Mouse (Mus musculus) kidney, postnatal 25 days (tissue): ENCODE measurements at regions not wholly inside any gene's neighbourhood (a gene's known extent, or its start where the extent isn't known, plus 50 kb on each side); places are given as distances from the start of the nearest gene placed in this dataset.
A peak's percentile ranks its signal among the peaks of the same experiment; 100 is the strongest.

Source experiments
- DNase-seq, 2 experiments: peaks; one replicate each; pipeline ENCODE4 v3.0.0; 2021; ENCODE audit warnings: mixed read lengths in 2 of 2

- DNase-seq: no peak
Observed at GRCm38 (mm10) chr17:15311822-15312221, 64.8 kb downstream of the Dll1 start.

GRCm38 (mm10) chr17:15310465-15310864, 66.2 kb downstream of the Dll1 start:
- no peak for DNase-seq

GRCm38 (mm10) chr17:15302110-15302509, 74.6 kb downstream of the Dll1 start:
- DNase-seq: no peak

GRCm38 (mm10) chr17:15299743-15300371, 76.8 kb downstream of the Dll1 start:
- DNase-seq: no peak

- DNase-seq: no peak
Observed at GRCm38 (mm10) chr17:15294165-15294585, 82.5 kb downstream of the Dll1 start.

- DNase-seq: no peak
Observed at GRCm38 (mm10) chr17:15292490-15293070, 84.1 kb downstream of the Dll1 start.

GRCm38 (mm10) chr17:15291626-15292025, 85.0 kb downstream of the Dll1 start:
- DNase-seq: no peak

- no peak for DNase-seq
Observed at GRCm38 (mm10) chr17:15290326-15290725, 86.3 kb downstream of the Dll1 start.

- DNase-seq: no peak
Observed at GRCm38 (mm10) chr17:15289062-15289461, 87.6 kb downstream of the Dll1 start.

GRCm38 (mm10) chr17:15288640-15289039, 88.0 kb downstream of the Dll1 start:
- DNase-seq: no peak

GRCm38 (mm10) chr17:15286596-15286995, 90.1 kb downstream of the Dll1 start:
- no peak for DNase-seq

GRCm38 (mm10) chr17:15285399-15286043, 91.2 kb downstream of the Dll1 start:
- DNase-seq: peak; percentile 96

GRCm38 (mm10) chr17:15269905-15270304, 106.8 kb downstream of the Dll1 start:
- DNase-seq: no peak

GRCm38 (mm10) chr17:15269056-15269612, 107.5 kb downstream of the Dll1 start:
- peak; percentile 56 to 64 for DNase-seq

GRCm38 (mm10) chr17:15267721-15268120, 109.0 kb downstream of the Dll1 start:
- DNase-seq: no peak

GRCm38 (mm10) chr17:15259427-15260101, 117.1 kb downstream of the Dll1 start:
- no peak for DNase-seq

GRCm38 (mm10) chr17:15255874-15256273, 120.8 kb downstream of the Dll1 start:
- DNase-seq: no peak

GRCm38 (mm10) chr17:15253785-15254184, 122.9 kb downstream of the Dll1 start:
- no peak for DNase-seq

- DNase-seq: no peak
Observed at GRCm38 (mm10) chr17:15253271-15253670, 123.4 kb downstream of the Dll1 start.

GRCm38 (mm10) chr17:15252187-15252586, 124.5 kb downstream of the Dll1 start:
- DNase-seq: no peak

GRCm38 (mm10) chr17:15251641-15252040, 125.0 kb downstream of the Dll1 start:
- DNase-seq: no peak

- DNase-seq: no peak
Observed at GRCm38 (mm10) chr17:15248417-15248791, 128.3 kb downstream of the Dll1 start.
